Mouse (Mus musculus): Measurements from ENCODE around the gene Tfec. TPM values are rescaled to one million over a fixed set of nuclear protein-coding genes. Genes with fewer than 3 reads are reported as not detected.

The Tfec gene
- polyA plus RNA-seq, 1 experiment from 2014 or later, result 0.64 TPM

DNA sequence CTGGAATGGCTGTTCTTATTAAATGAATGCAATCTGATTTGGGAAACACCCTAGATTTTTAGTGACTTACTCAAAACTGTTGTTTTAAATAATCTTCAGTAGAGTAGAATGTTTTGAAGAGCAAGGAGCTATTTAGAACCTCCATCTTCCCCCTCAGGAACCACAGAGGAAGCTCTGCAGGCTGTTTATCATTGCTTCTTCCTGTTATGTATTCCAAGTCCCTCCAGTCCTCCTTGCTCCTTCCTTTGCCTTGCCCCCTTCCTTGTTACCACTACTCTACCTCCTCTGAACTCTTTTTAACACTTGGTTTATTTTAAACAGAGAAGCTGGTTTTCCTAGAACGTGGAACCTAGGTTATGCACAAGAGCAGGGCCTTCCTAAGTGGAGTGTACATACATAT, 76.3 kb downstream of the Tfec start:
- ATAC-seq (replicated peaks; ENCODE audit: extremely low read depth, insufficient read depth, low FRiP score), result no peak
- WGBS, result 42% methylated on average over 1 of the region's 1 CpGs

DNA sequence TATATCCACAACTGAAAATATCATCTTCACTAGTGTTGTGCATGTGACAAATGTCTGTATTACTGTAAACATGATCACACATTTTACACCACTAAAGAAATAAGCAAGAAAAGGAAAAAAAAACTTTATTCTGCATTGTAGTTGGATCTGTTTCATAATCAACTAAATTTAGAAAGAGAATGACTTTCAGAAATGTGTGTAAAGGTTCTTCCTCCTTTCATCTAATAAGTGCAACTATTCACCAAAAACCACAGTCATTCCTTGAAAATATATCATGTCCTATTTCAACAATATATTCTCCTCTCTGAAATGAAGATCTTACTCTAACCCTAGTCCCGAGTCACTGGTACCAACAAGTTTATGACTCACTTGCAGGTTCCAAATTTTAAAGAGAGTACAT, 91.9 kb downstream of the Tfec start:
- no peaks in the 10 kb centered on the region for H3K36me3 ChIP-seq (ENCODE audit: control insufficient read depth, insufficient read depth)
- 77% methylated on average over 1 of the region's 1 CpGs for WGBS
- H3K27me3 ChIP-seq (ENCODE audit: control insufficient read depth, insufficient read depth, low read length), result no peaks in the 10 kb centered on the region
- no peaks in the 10 kb centered on the region for H3K4me1 ChIP-seq (ENCODE audit: control insufficient read depth, insufficient read depth, low read length)
- H3K4me3 ChIP-seq (ENCODE audit: low read length), result no peak overlapping the region
- no peak overlapping the region for H3K27ac ChIP-seq (ENCODE audit: low read length)
- H3K9ac ChIP-seq (ENCODE audit: low read length), result no peak overlapping the region
- ATAC-seq (replicated peaks; ENCODE audit: extremely low read depth, insufficient read depth, low FRiP score), result no peak
- H3K4me2 ChIP-seq (ENCODE audit: low read depth, low read length), result no peak overlapping the region
- no peaks in the 10 kb centered on the region for H3K9me3 ChIP-seq (replicated peaks; ENCODE audit: control insufficient read depth, low read length)

More for the DNA sequence above, 76.3 kb downstream of the Tfec start:
- no peak overlapping the region for H3K27ac ChIP-seq (ENCODE audit: low read length)
- H3K4me1 ChIP-seq (ENCODE audit: control insufficient read depth, insufficient read depth, low read length), result no peaks in the 10 kb centered on the region
- H3K36me3 ChIP-seq (ENCODE audit: control insufficient read depth, insufficient read depth), result no peaks in the 10 kb centered on the region
- no peaks in the 10 kb centered on the region for H3K27me3 ChIP-seq (ENCODE audit: control insufficient read depth, insufficient read depth, low read length)
- no peak overlapping the region for H3K4me3 ChIP-seq (ENCODE audit: low read length)
- H3K9ac ChIP-seq (ENCODE audit: low read length), result no peak overlapping the region
- no peak overlapping the region for H3K4me2 ChIP-seq (ENCODE audit: low read depth, low read length)
- no peaks in the 10 kb centered on the region for H3K9me3 ChIP-seq (replicated peaks; ENCODE audit: control insufficient read depth, low read length)

DNA sequence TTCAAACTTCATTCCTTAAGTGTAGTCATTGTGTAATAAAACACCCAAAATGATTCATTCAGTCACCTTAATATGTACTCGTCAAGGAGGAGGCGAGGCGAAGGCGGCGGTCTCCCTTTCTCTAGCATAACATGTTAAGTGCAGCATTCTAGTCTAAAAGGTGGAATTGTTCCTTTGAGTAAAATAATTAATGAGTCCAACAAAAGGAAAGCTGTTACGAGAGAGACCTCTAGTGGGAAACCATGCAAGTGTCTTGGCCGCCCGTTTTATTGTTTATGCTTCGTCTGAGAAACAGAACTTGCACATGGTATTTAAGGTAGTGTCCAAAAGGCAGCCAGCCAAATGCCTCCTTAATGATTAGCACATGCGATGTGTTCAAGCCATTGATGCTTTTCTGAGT, 100.6 kb downstream of the Tfec start:
- WGBS, result 31% methylated on average over 10 of the region's 10 CpGs

DNA sequence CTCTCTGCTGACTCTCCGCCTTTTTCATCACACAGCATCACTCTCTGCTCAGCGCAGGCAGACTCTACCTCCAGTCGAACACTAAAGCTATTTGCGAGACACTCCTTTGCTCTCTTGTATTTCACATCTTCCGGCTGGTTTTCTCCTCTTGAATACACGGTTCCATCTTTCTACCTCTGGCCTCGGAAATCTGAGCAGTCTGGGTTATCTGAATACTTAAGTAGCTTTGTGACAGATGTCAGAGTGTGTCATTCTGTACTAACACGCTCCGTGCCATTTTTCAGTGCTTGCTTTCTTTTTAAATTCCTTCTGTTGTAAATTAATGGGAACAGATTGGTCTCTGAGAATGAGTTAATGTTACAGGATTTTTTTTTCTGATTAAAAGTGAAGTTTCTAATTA, 101.3 kb downstream of the Tfec start:
- H3K27ac ChIP-seq (ENCODE audit: low read length), result no peak overlapping the region
- H3K36me3 ChIP-seq (ENCODE audit: control insufficient read depth, insufficient read depth), result no peaks in the 10 kb centered on the region
- no peaks in the 10 kb centered on the region for H3K27me3 ChIP-seq (ENCODE audit: control insufficient read depth, insufficient read depth, low read length)
- H3K4me1 ChIP-seq (ENCODE audit: control insufficient read depth, insufficient read depth, low read length), result no peaks in the 10 kb centered on the region
- H3K9ac ChIP-seq (ENCODE audit: low read length), result no peak overlapping the region
- no peaks in the 10 kb centered on the region for H3K9me3 ChIP-seq (replicated peaks; ENCODE audit: control insufficient read depth, low read length)
- WGBS, result 63% methylated on average over 9 of the region's 9 CpGs
- ATAC-seq (replicated peaks; ENCODE audit: extremely low read depth, insufficient read depth, low FRiP score), result no peak
- no peak overlapping the region for H3K4me3 ChIP-seq (ENCODE audit: low read length)
- no peak overlapping the region for H3K4me2 ChIP-seq (ENCODE audit: low read depth, low read length)

More for the DNA sequence above, 100.6 kb downstream of the Tfec start:
- Histone ChIP-seq H3K4me2 (ENCODE audit: low read depth, low read length) (no peak overlapping the region), H3K4me1 (ENCODE audit: control insufficient read depth, insufficient read depth, low read length) (no peaks in the 10 kb centered on the region), H3K9ac (ENCODE audit: low read length) (no peak overlapping the region), H3K36me3 (ENCODE audit: control insufficient read depth, insufficient read depth) (no peaks in the 10 kb centered on the region), H3K27me3 (ENCODE audit: control insufficient read depth, insufficient read depth, low read length) (no peaks in the 10 kb centered on the region), H3K9me3 (replicated peaks; ENCODE audit: control insufficient read depth, low read length) (no peaks in the 10 kb centered on the region), H3K27ac (ENCODE audit: low read length) (no peak overlapping the region), H3K4me3 (ENCODE audit: low read length) (no peak overlapping the region)
- ATAC-seq (replicated peaks; ENCODE audit: extremely low read depth, insufficient read depth, low FRiP score), result no peak

DNA sequence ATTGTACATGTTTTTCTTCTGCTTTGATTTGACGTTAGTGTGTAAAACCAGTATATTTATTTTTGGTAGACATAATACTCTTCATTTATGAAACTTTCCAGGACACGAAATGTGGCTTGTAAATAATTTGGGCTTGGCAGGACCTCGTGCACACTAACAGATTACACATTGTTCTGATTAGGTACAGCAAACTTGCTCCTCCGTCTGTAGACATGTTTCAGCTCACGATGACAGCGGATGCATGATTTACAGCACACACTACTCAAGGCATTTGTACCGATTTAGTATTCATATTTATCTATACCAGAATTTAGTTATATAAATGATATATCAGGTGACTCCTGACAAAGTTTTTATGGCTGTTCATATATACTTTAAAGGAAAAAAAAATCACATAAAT, 104.2 kb downstream of the Tfec start:
- no peak for ATAC-seq (replicated peaks; ENCODE audit: extremely low read depth, insufficient read depth, low FRiP score)
- no peaks in the 10 kb centered on the region for H3K4me1 ChIP-seq (ENCODE audit: control insufficient read depth, insufficient read depth, low read length)
- H3K4me2 ChIP-seq (ENCODE audit: low read depth, low read length), result no peak overlapping the region
- H3K4me3 ChIP-seq (ENCODE audit: low read length), result no peak overlapping the region
- no peaks in the 10 kb centered on the region for H3K27me3 ChIP-seq (ENCODE audit: control insufficient read depth, insufficient read depth, low read length)
- WGBS, result 54% methylated on average over 7 of the region's 7 CpGs
- H3K36me3 ChIP-seq (ENCODE audit: control insufficient read depth, insufficient read depth), result no peaks in the 10 kb centered on the region
- H3K9me3 ChIP-seq (replicated peaks; ENCODE audit: control insufficient read depth, low read length), result no peaks in the 10 kb centered on the region
- no peak overlapping the region for H3K27ac ChIP-seq (ENCODE audit: low read length)
- H3K9ac ChIP-seq (ENCODE audit: low read length), result no peak overlapping the region

GRCm38 (mm10) chr6:16785166-16785565, 113.1 kb downstream of the Tfec start:
- Histone ChIP-seq H3K4me3 (ENCODE audit: low read length) (no peak overlapping the region), H3K4me1 (ENCODE audit: control insufficient read depth, insufficient read depth, low read length) (no peaks in the 10 kb centered on the region), H3K27ac (ENCODE audit: low read length) (no peak overlapping the region), H3K27me3 (ENCODE audit: control insufficient read depth, insufficient read depth, low read length) (no peaks in the 10 kb centered on the region), H3K4me2 (ENCODE audit: low read depth, low read length) (no peak overlapping the region), H3K9me3 (replicated peaks; ENCODE audit: control insufficient read depth, low read length) (no peaks in the 10 kb centered on the region), H3K36me3 (ENCODE audit: control insufficient read depth, insufficient read depth) (no peaks in the 10 kb centered on the region), H3K9ac (ENCODE audit: low read length) (no peak overlapping the region)
- no peak for ATAC-seq (replicated peaks; ENCODE audit: extremely low read depth, insufficient read depth, low FRiP score)
- WGBS, result 78% methylated on average over 3 of the region's 3 CpGs

Other genes starting within 250 kb of the Tfec start
- gene Tes, start 166.7 kb upstream of the Tfec start, polyA plus RNA-seq (2015; fragmentation: Nextera tagmentation; extraction: Ambion mirVana), result 13.8 and 14.8 TPM in 2 replicates

All from heart, embryonic 16.5 days (tissue).